Mouse (Mus musculus): ENCODE data around the gene Kalrn. TPM values are rescaled to one million over a fixed set of nuclear protein-coding genes. Genes with fewer than 3 reads are reported as not detected.

Kalrn gene
- polyA plus RNA-seq, 1 experiment from 2014 or later: 43.9 TPM

DNA sequence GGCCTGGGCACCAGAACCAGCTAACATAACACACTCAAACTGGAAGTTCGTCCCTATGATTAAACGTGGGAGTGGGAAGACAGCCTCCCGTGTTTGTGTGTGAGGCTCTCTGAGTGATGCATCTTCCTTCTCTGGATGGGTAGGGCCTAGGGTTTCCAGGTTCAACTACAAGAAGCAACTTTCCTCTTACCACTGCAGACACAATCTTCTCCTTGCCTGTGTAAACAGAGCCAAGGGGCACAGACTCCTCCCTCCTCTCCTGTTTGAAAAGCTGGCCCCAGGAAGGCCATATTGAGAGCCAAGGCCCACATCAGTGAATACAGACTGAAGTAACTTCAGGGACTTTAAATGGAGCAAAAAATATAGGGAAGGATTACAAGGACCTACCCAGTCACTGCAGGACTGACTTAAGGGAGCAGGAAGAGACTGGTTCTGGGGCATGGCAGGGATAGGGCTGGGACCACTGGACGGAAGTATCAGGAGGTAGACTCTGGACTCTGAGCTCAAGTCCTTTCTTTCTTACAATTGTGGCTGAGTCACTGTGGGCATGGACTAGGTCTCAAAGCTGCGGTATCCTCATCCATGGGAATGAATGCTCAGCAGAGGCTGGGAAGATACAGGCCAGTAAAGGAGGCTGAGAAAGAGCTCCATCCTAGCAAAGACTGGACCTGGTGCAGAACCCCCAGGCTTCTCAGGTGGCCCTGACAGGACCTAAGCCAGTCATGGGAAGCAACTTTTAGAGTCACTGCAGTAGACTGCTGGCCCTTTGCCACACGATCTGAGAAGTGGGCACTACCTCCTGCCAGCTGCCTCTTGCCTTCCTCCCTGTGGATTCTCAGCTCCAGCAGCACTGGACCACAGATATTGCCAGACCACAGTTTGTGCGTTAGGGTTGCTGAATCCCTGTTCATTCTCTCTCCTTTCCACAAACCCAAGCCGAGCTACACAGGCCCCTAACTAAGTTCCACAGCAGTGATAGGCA, 228.1 kb downstream of the Kalrn start:
- ATAC-seq: no peak
- WGBS: 90% methylated on average over 8 of the region's 8 CpGs
- H3K9me3 ChIP-seq (ENCODE audit: control insufficient read depth, low read length): no peaks in the 10 kb centered on the region
- H3K4me1 ChIP-seq (replicated peaks; ENCODE audit: control insufficient read depth, insufficient read depth, low read length): peaks cover 29% of the 10 kb centered on the region
- no peak overlapping the region for H3K27ac ChIP-seq (ENCODE audit: low read length)
- H3K9ac ChIP-seq (replicated peaks; ENCODE audit: low read depth, low read length): no peak overlapping the region
- no peak overlapping the region for H3K4me2 ChIP-seq (ENCODE audit: low read length)
- H3K36me3 ChIP-seq (ENCODE audit: control insufficient read depth, insufficient read depth): no peaks in the 10 kb centered on the region
- H3K27me3 ChIP-seq (replicated peaks; ENCODE audit: control insufficient read depth, insufficient read depth, low read length): no peaks in the 10 kb centered on the region
- H3K4me3 ChIP-seq (replicated peaks; ENCODE audit: low read length): no peak overlapping the region

DNA sequence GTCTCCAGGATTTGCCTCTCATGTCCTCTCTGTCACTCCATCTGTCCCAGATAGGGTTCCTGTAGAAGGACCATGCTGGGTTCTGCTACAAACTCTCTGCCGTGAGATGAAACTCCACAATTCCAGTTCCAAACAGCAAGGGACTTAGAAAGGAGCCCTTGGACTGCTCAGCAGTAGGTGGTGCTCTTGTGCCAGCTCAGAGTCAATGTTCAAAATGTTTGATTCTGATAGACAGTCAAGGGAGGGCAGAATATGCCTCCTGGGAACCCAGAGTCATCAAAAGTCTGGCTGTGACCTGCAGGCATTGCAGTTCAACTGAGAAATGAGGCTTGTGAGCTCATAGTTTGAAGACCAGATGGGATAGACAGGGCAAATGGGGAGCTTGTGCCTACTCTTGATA, 229.4 kb downstream of the Kalrn start:
- peaks cover 32% of the 10 kb centered on the region for H3K4me1 ChIP-seq (replicated peaks; ENCODE audit: control insufficient read depth, insufficient read depth, low read length)
- H3K4me3 ChIP-seq (replicated peaks; ENCODE audit: low read length): no peak overlapping the region
- H3K36me3 ChIP-seq (ENCODE audit: control insufficient read depth, insufficient read depth): no peaks in the 10 kb centered on the region
- H3K9ac ChIP-seq (replicated peaks; ENCODE audit: low read depth, low read length): no peak overlapping the region
- no peak overlapping the region for H3K27ac ChIP-seq (ENCODE audit: low read length)
- peak; percentile 51 for ATAC-seq
- H3K9me3 ChIP-seq (ENCODE audit: control insufficient read depth, low read length): no peaks in the 10 kb centered on the region
- no peak overlapping the region for H3K4me2 ChIP-seq (ENCODE audit: low read length)
- no peaks in the 10 kb centered on the region for H3K27me3 ChIP-seq (replicated peaks; ENCODE audit: control insufficient read depth, insufficient read depth, low read length)
- 52% methylated on average over 1 of the region's 1 CpGs for whole genome bisulfite sequencing

GRCm38 (mm10) chr16:34343161-34343560, 230.2 kb downstream of the Kalrn start:
- whole genome bisulfite sequencing: 73% methylated on average over 4 of the region's 4 CpGs
- peak; percentile 19; the same call in 1 of the 2 replicates for ATAC-seq
- peak overlapping the region; percentile 80 for H3K27ac ChIP-seq (ENCODE audit: low read length)
- no peak overlapping the region for H3K4me2 ChIP-seq (ENCODE audit: low read length)
- H3K9me3 ChIP-seq (ENCODE audit: control insufficient read depth, low read length): no peaks in the 10 kb centered on the region
- H3K36me3 ChIP-seq (ENCODE audit: control insufficient read depth, insufficient read depth): no peaks in the 10 kb centered on the region
- H3K4me3 ChIP-seq (replicated peaks; ENCODE audit: low read length): no peak overlapping the region
- H3K9ac ChIP-seq (replicated peaks; ENCODE audit: low read depth, low read length): no peak overlapping the region
- H3K4me1 ChIP-seq (replicated peaks; ENCODE audit: control insufficient read depth, insufficient read depth, low read length): peaks cover 33% of the 10 kb centered on the region
- H3K27me3 ChIP-seq (replicated peaks; ENCODE audit: control insufficient read depth, insufficient read depth, low read length): no peaks in the 10 kb centered on the region

GRCm38 (mm10) chr16:34342369-34343160, 230.8 kb downstream of the Kalrn start:
- Histone ChIP-seq H3K4me2 (ENCODE audit: low read length) (no peak overlapping the region), H3K4me3 (replicated peaks; ENCODE audit: low read length) (no peak overlapping the region), H3K36me3 (ENCODE audit: control insufficient read depth, insufficient read depth) (no peaks in the 10 kb centered on the region), H3K9ac (replicated peaks; ENCODE audit: low read depth, low read length) (peak overlapping the region; percentile 15; the same call in 1 of the 2 replicates), H3K27me3 (replicated peaks; ENCODE audit: control insufficient read depth, insufficient read depth, low read length) (no peaks in the 10 kb centered on the region), H3K4me1 (replicated peaks; ENCODE audit: control insufficient read depth, insufficient read depth, low read length) (peaks cover 37% of the 10 kb centered on the region), H3K27ac (ENCODE audit: low read length) (peak overlapping the region; percentile 80), H3K9me3 (ENCODE audit: control insufficient read depth, low read length) (no peaks in the 10 kb centered on the region)
- ATAC-seq: peak; percentile 87
- 43% methylated on average over 7 of the region's 7 CpGs for WGBS

DNA sequence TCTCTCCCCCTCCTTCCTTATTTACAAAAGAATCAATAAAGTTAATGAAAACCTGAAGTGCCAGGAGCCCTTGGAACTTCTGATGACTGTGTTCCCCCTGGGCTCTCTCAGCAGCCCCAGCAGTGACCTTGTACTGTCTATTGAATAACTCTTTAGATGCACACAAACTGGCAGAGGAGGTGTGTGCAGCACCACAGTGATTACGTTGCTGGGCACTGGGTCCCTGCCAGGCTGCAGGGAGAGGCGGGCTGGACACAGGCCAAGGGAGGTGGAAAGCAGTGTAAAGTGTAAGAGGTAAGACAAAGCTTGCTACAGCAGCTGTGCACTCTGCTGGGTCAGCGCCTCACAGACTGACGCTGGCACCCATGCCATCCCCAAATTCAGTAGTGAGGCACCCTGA, 238.4 kb downstream of the Kalrn start:
- H3K4me3 ChIP-seq (replicated peaks; ENCODE audit: low read length): no peak overlapping the region
- no peak overlapping the region for H3K27ac ChIP-seq (ENCODE audit: low read length)
- H3K4me2 ChIP-seq (ENCODE audit: low read length): no peak overlapping the region
- H3K4me1 ChIP-seq (replicated peaks; ENCODE audit: control insufficient read depth, insufficient read depth, low read length): peaks cover 34% of the 10 kb centered on the region
- no peaks in the 10 kb centered on the region for H3K27me3 ChIP-seq (replicated peaks; ENCODE audit: control insufficient read depth, insufficient read depth, low read length)
- no peaks in the 10 kb centered on the region for H3K36me3 ChIP-seq (ENCODE audit: control insufficient read depth, insufficient read depth)
- H3K9ac ChIP-seq (replicated peaks; ENCODE audit: low read depth, low read length): 0 out of 2 replicates have a peak overlapping the region, but pooled peaks have one; percentile 4
- 9% methylated on average over 4 of the region's 4 CpGs for WGBS
- ATAC-seq: no peak
- no peaks in the 10 kb centered on the region for H3K9me3 ChIP-seq (ENCODE audit: control insufficient read depth, low read length)

GRCm38 (mm10) chr16:34331630-34332029, 241.7 kb downstream of the Kalrn start:
- Histone ChIP-seq H3K9me3 (ENCODE audit: control insufficient read depth, low read length) (no peaks in the 10 kb centered on the region), H3K36me3 (ENCODE audit: control insufficient read depth, insufficient read depth) (no peaks in the 10 kb centered on the region), H3K27me3 (replicated peaks; ENCODE audit: control insufficient read depth, insufficient read depth, low read length) (no peaks in the 10 kb centered on the region), H3K27ac (ENCODE audit: low read length) (no peak overlapping the region), H3K9ac (replicated peaks; ENCODE audit: low read depth, low read length) (no peak overlapping the region), H3K4me2 (ENCODE audit: low read length) (no peak overlapping the region), H3K4me1 (replicated peaks; ENCODE audit: control insufficient read depth, insufficient read depth, low read length) (peaks cover 30% of the 10 kb centered on the region), H3K4me3 (replicated peaks; ENCODE audit: low read length) (no peak overlapping the region)
- WGBS: 44% methylated on average over 5 of the region's 5 CpGs
- no peak for ATAC-seq

DNA sequence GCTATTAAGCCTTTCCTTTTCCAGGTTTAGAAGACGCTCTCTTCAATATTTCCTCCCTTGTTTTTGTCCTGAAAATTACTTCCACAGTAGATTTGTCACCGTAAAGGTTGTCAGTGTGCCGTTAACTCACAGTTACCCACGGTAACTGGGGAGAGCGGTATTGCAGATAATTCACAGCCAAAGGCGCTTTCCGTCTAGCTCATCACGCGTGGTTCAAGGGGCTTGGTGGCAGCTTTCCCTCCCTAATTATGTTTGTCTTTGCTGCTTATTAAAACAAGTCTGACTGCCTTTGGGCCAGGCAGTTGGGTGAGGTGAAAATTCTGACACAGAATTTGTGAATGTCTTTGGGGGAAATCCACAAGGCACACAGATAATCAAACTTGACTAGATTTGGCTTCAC, 243.5 kb downstream of the Kalrn start:
- Histone ChIP-seq H3K36me3 (ENCODE audit: control insufficient read depth, insufficient read depth) (no peaks in the 10 kb centered on the region), H3K9ac (replicated peaks; ENCODE audit: low read depth, low read length) (peak overlapping the region; percentile 17; the same call in 1 of the 2 replicates), H3K9me3 (ENCODE audit: control insufficient read depth, low read length) (no peaks in the 10 kb centered on the region), H3K27me3 (replicated peaks; ENCODE audit: control insufficient read depth, insufficient read depth, low read length) (no peaks in the 10 kb centered on the region), H3K4me3 (replicated peaks; ENCODE audit: low read length) (no peak overlapping the region), H3K4me1 (replicated peaks; ENCODE audit: control insufficient read depth, insufficient read depth, low read length) (peaks cover 25% of the 10 kb centered on the region), H3K4me2 (ENCODE audit: low read length) (peak overlapping the region; percentile 32), H3K27ac (ENCODE audit: low read length) (peak overlapping the region; percentile 31)
- ATAC-seq: no peak
- WGBS: 18% methylated on average over 9 of the region's 9 CpGs

DNA sequence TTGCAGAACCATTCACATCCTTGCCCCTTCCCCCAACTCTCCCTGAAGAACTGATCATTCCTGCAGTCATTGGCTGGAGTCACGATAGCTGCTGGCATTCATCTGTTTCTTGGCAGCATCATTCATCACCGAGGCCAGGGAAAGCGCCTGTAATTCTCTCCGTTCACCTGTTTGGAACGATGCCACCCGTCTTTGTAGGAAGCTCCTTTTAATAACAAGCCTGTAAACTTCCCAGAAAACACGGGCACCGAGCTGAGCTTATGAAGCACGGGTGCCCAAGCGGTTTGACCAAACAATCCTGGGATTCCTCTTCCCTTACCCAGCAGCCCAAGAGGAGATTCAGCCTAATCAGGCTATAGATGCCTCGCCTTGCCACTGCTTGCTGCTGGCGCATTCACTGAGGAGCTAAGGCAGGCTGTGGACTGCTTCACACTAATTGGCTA, 243.9 kb downstream of the Kalrn start:
- no peaks in the 10 kb centered on the region for H3K27me3 ChIP-seq (replicated peaks; ENCODE audit: control insufficient read depth, insufficient read depth, low read length)
- H3K4me2 ChIP-seq (ENCODE audit: low read length): peak overlapping the region; percentile 32
- 14% methylated on average over 12 of the region's 12 CpGs for WGBS
- no peak overlapping the region for H3K4me3 ChIP-seq (replicated peaks; ENCODE audit: low read length)
- no peaks in the 10 kb centered on the region for H3K9me3 ChIP-seq (ENCODE audit: control insufficient read depth, low read length)
- peak overlapping the region; percentile 22; the same call in 1 of the 2 replicates for H3K9ac ChIP-seq (replicated peaks; ENCODE audit: low read depth, low read length)
- H3K27ac ChIP-seq (ENCODE audit: low read length): peak overlapping the region; percentile 31
- peak; percentile 83 for ATAC-seq
- peaks cover 21% of the 10 kb centered on the region for H3K4me1 ChIP-seq (replicated peaks; ENCODE audit: control insufficient read depth, insufficient read depth, low read length)
- no peaks in the 10 kb centered on the region for H3K36me3 ChIP-seq (ENCODE audit: control insufficient read depth, insufficient read depth)

DNA sequence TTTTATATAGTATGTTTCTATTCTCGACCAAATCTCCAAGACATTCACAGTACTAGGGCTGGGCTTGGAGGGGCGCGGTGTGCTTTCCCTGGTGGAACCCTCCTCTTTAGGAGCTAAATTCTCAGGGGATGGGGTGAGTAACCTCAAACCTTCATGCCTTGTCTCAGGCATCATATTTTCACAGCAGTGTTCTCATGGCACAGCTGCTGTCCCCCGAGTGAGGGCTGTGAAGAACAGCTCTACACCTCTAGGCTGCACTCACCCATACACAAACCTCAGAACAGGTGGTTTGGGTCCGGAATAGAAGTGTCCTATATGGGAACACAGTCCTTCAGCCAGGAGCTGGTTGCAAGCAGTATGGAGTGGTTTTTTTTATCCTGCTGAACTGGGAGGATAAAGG, 245.4 kb downstream of the Kalrn start:
- Histone ChIP-seq H3K4me2 (ENCODE audit: low read length) (no peak overlapping the region), H3K4me3 (replicated peaks; ENCODE audit: low read length) (no peak overlapping the region), H3K9ac (replicated peaks; ENCODE audit: low read depth, low read length) (no peak overlapping the region), H3K27me3 (replicated peaks; ENCODE audit: control insufficient read depth, insufficient read depth, low read length) (no peaks in the 10 kb centered on the region), H3K4me1 (replicated peaks; ENCODE audit: control insufficient read depth, insufficient read depth, low read length) (peaks cover 15% of the 10 kb centered on the region), H3K27ac (ENCODE audit: low read length) (no peak overlapping the region), H3K36me3 (ENCODE audit: control insufficient read depth, insufficient read depth) (no peaks in the 10 kb centered on the region), H3K9me3 (ENCODE audit: control insufficient read depth, low read length) (no peaks in the 10 kb centered on the region)
- ATAC-seq: no peak
- WGBS: 88% methylated on average over 5 of the region's 5 CpGs
